Mouse (Mus musculus): Measurements from ENCODE around the gene Timm8a2. TPM values are rescaled to one million over a fixed set of nuclear protein-coding genes. Genes with fewer than 3 reads are reported as not detected.

Timm8a2 gene
- polyA plus RNA-seq, 1 experiment from 2014 or later, result not detected

GRCm38 (mm10) chr14:122081308-122081707 is 46.8 kb downstream of the Timm8a2 start:
- H3K9ac ChIP-seq (ENCODE audit: low read length), result no peak overlapping the region
- H3K4me2 ChIP-seq (ENCODE audit: low read depth, low read length, severe bottlenecking), result no peak overlapping the region
- DNase-seq (ENCODE audit: low spot score) (no peak), ATAC-seq (replicated peaks; ENCODE audit: low FRiP score) (no peak)
- H3K27me3 ChIP-seq (ENCODE audit: control insufficient read depth, insufficient read depth, low read length), result no peaks in the 10 kb centered on the region
- H3K36me3 ChIP-seq (ENCODE audit: control insufficient read depth, insufficient read depth, low read length), result no peaks in the 10 kb centered on the region
- H3K9me3 ChIP-seq (ENCODE audit: control insufficient read depth, low read length), result no peaks in the 10 kb centered on the region
- H3K27ac ChIP-seq (ENCODE audit: low read depth, low read length), result no peak overlapping the region
- no peak overlapping the region for H3K4me3 ChIP-seq (ENCODE audit: low read depth, low read length)
- 49% methylated on average over 3 of the region's 3 CpGs for WGBS
- no peaks in the 10 kb centered on the region for H3K4me1 ChIP-seq (replicated peaks; ENCODE audit: control insufficient read depth, insufficient read depth, low read length)

GRCm38 (mm10) chr14:122083499-122083898 is 49.0 kb downstream of the Timm8a2 start:
- Histone ChIP-seq H3K27me3 (ENCODE audit: control insufficient read depth, insufficient read depth, low read length) (no peaks in the 10 kb centered on the region), H3K9ac (ENCODE audit: low read length) (no peak overlapping the region), H3K36me3 (ENCODE audit: control insufficient read depth, insufficient read depth, low read length) (no peaks in the 10 kb centered on the region), H3K4me1 (replicated peaks; ENCODE audit: control insufficient read depth, insufficient read depth, low read length) (no peaks in the 10 kb centered on the region), H3K4me2 (ENCODE audit: low read depth, low read length, severe bottlenecking) (no peak overlapping the region), H3K27ac (ENCODE audit: low read depth, low read length) (no peak overlapping the region), H3K4me3 (ENCODE audit: low read depth, low read length) (no peak overlapping the region), H3K9me3 (ENCODE audit: control insufficient read depth, low read length) (no peaks in the 10 kb centered on the region)
- 82% methylated on average over 7 of the region's 7 CpGs for WGBS
- DNase-seq (ENCODE audit: low spot score) (no peak), ATAC-seq (replicated peaks; ENCODE audit: low FRiP score) (no peak)

- no peak overlapping the region for H3K4me2 ChIP-seq (ENCODE audit: low read depth, low read length, severe bottlenecking)
- no peaks in the 10 kb centered on the region for H3K9me3 ChIP-seq (ENCODE audit: control insufficient read depth, low read length)
- no peaks in the 10 kb centered on the region for H3K36me3 ChIP-seq (ENCODE audit: control insufficient read depth, insufficient read depth, low read length)
- H3K4me3 ChIP-seq (ENCODE audit: low read depth, low read length), result no peak overlapping the region
- no peak overlapping the region for H3K9ac ChIP-seq (ENCODE audit: low read length)
- no peaks in the 10 kb centered on the region for H3K27me3 ChIP-seq (ENCODE audit: control insufficient read depth, insufficient read depth, low read length)
- WGBS, result 80% methylated on average over 5 of the region's 5 CpGs
- no peak overlapping the region for H3K27ac ChIP-seq (ENCODE audit: low read depth, low read length)
- ATAC-seq (replicated peaks; ENCODE audit: low FRiP score), result no peak
- no peaks in the 10 kb centered on the region for H3K4me1 ChIP-seq (replicated peaks; ENCODE audit: control insufficient read depth, insufficient read depth, low read length)
- DNase-seq (ENCODE audit: low spot score), result no peak
Observed at GRCm38 (mm10) chr14:122087956-122088355, 53.5 kb downstream of the Timm8a2 start.

Other genes starting within 250 kb of the Timm8a2 start
- 4.2 and 4.7 TPM in 2 replicates for gene Dock9, start 236.8 kb upstream of the Timm8a2 start, polyA plus RNA-seq (2014; fragmentation: Nextera tagmentation; extraction: Ambion mirVana)
- gene Ubac2, start 156.1 kb upstream of the Timm8a2 start, polyA plus RNA-seq (2014; fragmentation: Nextera tagmentation; extraction: Ambion mirVana), result 72.9 and 76.9 TPM in 2 replicates
- 0.36 and 0.49 TPM in 2 replicates for gene Gpr18, start 118.9 kb upstream of the Timm8a2 start, polyA plus RNA-seq (2014; fragmentation: Nextera tagmentation; extraction: Ambion mirVana)
- 1.9 and 2.4 TPM in 2 replicates for gene Gpr183, start 69.5 kb upstream of the Timm8a2 start, polyA plus RNA-seq (2014; fragmentation: Nextera tagmentation; extraction: Ambion mirVana)
- 125 and 130 TPM in 2 replicates for gene Tm9sf2, start 72.4 kb downstream of the Timm8a2 start, polyA plus RNA-seq (2014; fragmentation: Nextera tagmentation; extraction: Ambion mirVana)
- 34.3 and 35.3 TPM in 2 replicates for gene Clybl, start 147.0 kb downstream of the Timm8a2 start, polyA plus RNA-seq (2014; fragmentation: Nextera tagmentation; extraction: Ambion mirVana)